Mouse (Mus musculus): ENCODE measurements around the gene Borcs8. TPM values are rescaled to one million over a fixed set of nuclear protein-coding genes. Genes with fewer than 3 reads are reported as not detected.

Borcs8 gene
- polyA plus RNA-seq (2014; fragmentation: Illumina TruSeq; extraction: RNeasy Lipid Tissue Mini Kit (QIAGEN cat#74804); ENCODE audit: low read depth, low replicate concordance) = 6.0 TPM

DNA sequence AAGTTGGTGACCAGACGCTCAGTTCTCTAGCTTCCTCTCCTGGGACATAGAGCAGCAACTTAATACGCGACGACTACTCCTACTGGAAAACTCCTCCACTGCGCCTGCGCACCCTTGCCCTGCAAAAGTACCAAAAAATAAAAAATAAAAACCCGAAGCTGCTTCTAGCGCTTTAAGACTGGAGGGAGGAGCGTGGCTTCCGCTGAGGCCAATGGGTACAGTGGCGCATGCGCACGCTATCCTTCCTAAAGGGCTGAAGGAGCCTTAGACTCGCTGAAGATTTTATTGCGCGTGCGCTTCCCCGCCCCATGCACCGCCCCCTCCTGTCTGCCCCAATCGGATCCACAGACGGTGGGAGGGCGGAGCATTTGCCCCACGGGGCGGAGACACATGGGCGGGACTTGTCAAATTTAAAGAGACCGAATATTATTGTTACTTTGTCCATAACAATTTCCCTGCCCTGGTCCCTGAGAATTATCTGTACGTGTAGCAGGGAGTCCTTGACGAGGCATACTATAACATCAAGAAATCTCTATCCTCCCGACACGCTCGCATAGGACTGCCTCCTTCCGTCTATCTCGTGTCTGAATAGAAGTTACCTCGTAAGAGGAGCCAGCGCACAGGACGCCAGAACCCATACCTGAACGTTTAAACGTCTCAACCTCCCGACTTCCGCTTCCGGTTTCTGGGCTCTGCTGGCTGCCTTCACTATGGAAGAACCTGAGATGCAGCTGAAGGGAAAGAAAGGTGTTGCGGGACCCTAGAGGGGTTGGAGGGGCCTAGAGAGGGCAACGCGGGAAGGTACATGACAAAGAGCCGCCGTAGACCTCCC is at the start of gene Borcs8, which contains the start of the genes Rfxank and Mef2b:
Gene Borcs8, plus strand, starts transcription at position 474 of the 832 bp plus-strand sequence.
Gene Rfxank, minus strand, starts transcription at position 129 of the 832 bp plus-strand sequence.
Gene Mef2b, plus strand, starts transcription at position 686 of the 832 bp plus-strand sequence.

DNA sequence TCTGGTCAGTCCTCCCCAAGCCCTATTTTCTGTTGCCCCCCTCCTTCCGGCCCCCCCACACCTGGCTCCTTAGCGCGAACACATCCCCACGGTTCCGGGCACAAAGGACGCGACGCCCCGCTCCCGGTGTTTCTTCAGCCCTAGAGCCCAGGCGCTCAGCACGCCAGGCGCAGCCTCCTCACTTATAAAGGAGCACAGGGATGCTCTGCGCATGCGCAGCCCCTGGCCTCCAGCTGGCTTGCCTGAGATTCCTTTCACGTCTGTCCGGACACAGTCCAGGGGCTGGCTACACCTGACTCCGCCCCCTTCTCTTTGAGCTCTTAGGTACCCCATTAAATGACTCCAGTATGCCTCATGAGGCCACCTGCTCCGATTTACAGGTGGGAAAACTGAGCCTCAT is 18.6 kb upstream of the Borcs8 start, which contains the start of gene Ncan:
Gene Ncan, minus strand, starts transcription at position 207 of the 400 bp plus-strand sequence.

DNA sequence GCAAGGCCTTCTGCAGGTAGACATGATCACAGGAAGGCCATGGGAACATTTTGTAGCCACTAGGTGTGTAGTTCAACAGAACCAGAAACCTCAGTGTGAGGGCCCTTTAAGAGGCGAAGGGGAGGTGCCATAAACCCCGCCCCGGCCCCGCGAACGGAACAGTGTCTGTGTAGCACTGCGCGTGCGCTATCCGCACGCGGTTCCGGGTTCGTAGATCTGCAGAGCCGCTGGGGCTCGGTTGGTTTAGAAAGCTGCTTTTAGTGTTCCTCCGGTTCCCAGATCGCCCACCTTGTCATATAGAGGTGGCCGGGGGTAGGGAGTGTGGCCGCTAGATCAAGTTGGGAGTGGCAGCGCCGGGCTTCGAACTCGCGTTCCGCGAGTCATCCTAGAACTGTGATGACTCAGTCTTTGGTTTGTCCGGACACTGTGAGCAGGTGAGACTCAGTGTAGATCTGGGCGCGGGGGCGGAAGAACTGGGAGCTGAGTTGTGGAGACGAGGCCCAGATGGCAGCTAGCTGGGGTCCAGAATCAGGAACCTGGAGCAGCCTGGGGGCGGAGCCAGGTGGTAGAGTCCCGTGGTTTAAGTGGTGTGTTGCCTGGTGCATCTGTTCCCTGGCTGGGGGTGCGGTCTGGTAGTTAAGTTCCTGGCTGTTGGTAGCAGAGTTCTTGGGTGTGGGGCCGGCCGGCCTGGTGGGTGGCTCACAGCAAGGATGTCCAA is 8.0 kb upstream of the Borcs8 start, which contains the start of gene Nr2c2ap:
Gene Nr2c2ap, plus strand, starts transcription at position 168 of the 718 bp plus-strand sequence.

DNA sequence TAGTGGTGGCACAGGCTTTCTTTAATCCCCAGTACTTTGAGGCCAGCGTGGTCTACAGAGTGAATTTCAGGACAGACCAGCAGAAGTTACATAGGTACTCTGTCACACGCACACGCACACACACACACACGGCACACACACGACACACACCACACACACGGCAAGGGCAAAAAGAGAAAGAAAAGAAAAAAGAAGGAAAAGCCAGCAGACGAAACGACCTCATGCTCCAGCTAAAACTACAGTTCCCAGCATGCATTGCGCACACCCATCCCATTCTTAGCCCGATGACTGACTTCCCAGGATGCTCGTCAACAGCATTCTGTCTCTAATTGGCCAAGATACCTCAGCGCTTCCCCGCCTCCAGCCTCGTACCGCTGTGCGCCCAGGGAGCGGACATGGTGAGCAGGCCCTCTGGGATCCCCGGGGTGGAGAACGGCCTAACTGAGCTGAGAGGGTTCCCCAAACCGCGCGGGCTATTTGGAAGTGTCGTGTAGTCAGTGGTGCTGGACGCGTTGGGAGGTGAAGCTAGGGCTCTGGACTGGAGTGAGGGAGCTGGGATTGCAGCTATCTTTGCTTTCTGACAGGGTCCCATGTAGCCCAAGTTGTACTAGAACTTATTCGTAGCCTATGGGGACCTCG is 32.9 kb downstream of the Borcs8 start, which contains the start of gene Tmem161a:
Gene Tmem161a, plus strand, starts transcription at position 314 of the 639 bp plus-strand sequence.

Other genes with a start within 250 kb of the Borcs8 start
- not detected for gene Tssk6, start 237.3 kb upstream of the Borcs8 start, polyA plus RNA-seq (2014; fragmentation: Illumina TruSeq; extraction: RNeasy Lipid Tissue Mini Kit (QIAGEN cat#74804); ENCODE audit: low read depth, low replicate concordance)
- not detected for gene Ndufa13, start 236.9 kb upstream of the Borcs8 start, polyA plus RNA-seq (2014; fragmentation: Illumina TruSeq; extraction: RNeasy Lipid Tissue Mini Kit (QIAGEN cat#74804); ENCODE audit: low read depth, low replicate concordance)
- gene Yjefn3, start 236.8 kb upstream of the Borcs8 start, polyA plus RNA-seq (2014; fragmentation: Illumina TruSeq; extraction: RNeasy Lipid Tissue Mini Kit (QIAGEN cat#74804); ENCODE audit: low read depth, low replicate concordance) = not detected
- 6.0 TPM for gene Gatad2a, start 143.1 kb upstream of the Borcs8 start, polyA plus RNA-seq (2014; fragmentation: Illumina TruSeq; extraction: RNeasy Lipid Tissue Mini Kit (QIAGEN cat#74804); ENCODE audit: low read depth, low replicate concordance)
- 17.8 TPM for gene Mau2, start 96.8 kb upstream of the Borcs8 start, polyA plus RNA-seq (2014; fragmentation: Illumina TruSeq; extraction: RNeasy Lipid Tissue Mini Kit (QIAGEN cat#74804); ENCODE audit: low read depth, low replicate concordance)
- gene Sugp1, start 96.7 kb upstream of the Borcs8 start, polyA plus RNA-seq (2014; fragmentation: Illumina TruSeq; extraction: RNeasy Lipid Tissue Mini Kit (QIAGEN cat#74804); ENCODE audit: low read depth, low replicate concordance) = 9.4 TPM
- gene Tm6sf2, start 66.6 kb upstream of the Borcs8 start, polyA plus RNA-seq (2014; fragmentation: Illumina TruSeq; extraction: RNeasy Lipid Tissue Mini Kit (QIAGEN cat#74804); ENCODE audit: low read depth, low replicate concordance) = 2.1 TPM
- not detected for gene Hapln4, start 56.0 kb upstream of the Borcs8 start, polyA plus RNA-seq (2014; fragmentation: Illumina TruSeq; extraction: RNeasy Lipid Tissue Mini Kit (QIAGEN cat#74804); ENCODE audit: low read depth, low replicate concordance)
- not detected for gene Ncan, start 18.6 kb upstream of the Borcs8 start, polyA plus RNA-seq (2014; fragmentation: Illumina TruSeq; extraction: RNeasy Lipid Tissue Mini Kit (QIAGEN cat#74804); ENCODE audit: low read depth, low replicate concordance)
- gene Nr2c2ap, start 8.2 kb upstream of the Borcs8 start, polyA plus RNA-seq (2014; fragmentation: Illumina TruSeq; extraction: RNeasy Lipid Tissue Mini Kit (QIAGEN cat#74804); ENCODE audit: low read depth, low replicate concordance) = 1.4 TPM
- 1.4 TPM for gene Rfxank, start 345 bp upstream of the Borcs8 start, polyA plus RNA-seq (2014; fragmentation: Illumina TruSeq; extraction: RNeasy Lipid Tissue Mini Kit (QIAGEN cat#74804); ENCODE audit: low read depth, low replicate concordance)
- gene Mef2b, start 212 bp downstream of the Borcs8 start, polyA plus RNA-seq (2014; fragmentation: Illumina TruSeq; extraction: RNeasy Lipid Tissue Mini Kit (QIAGEN cat#74804); ENCODE audit: low read depth, low replicate concordance) = not detected
- gene Tmem161a, start 32.9 kb downstream of the Borcs8 start, polyA plus RNA-seq (2014; fragmentation: Illumina TruSeq; extraction: RNeasy Lipid Tissue Mini Kit (QIAGEN cat#74804); ENCODE audit: low read depth, low replicate concordance) = 4.3 TPM
- gene Slc25a42, start 72.8 kb downstream of the Borcs8 start, polyA plus RNA-seq (2014; fragmentation: Illumina TruSeq; extraction: RNeasy Lipid Tissue Mini Kit (QIAGEN cat#74804); ENCODE audit: low read depth, low replicate concordance) = 2.3 TPM
- 7.2 TPM for gene Sugp2, start 94.7 kb downstream of the Borcs8 start, polyA plus RNA-seq (2014; fragmentation: Illumina TruSeq; extraction: RNeasy Lipid Tissue Mini Kit (QIAGEN cat#74804); ENCODE audit: low read depth, low replicate concordance)
- gene Armc6, start 95.0 kb downstream of the Borcs8 start, polyA plus RNA-seq (2014; fragmentation: Illumina TruSeq; extraction: RNeasy Lipid Tissue Mini Kit (QIAGEN cat#74804); ENCODE audit: low read depth, low replicate concordance) = 0.79 TPM
- not detected for gene Homer3, start 143.3 kb downstream of the Borcs8 start, polyA plus RNA-seq (2014; fragmentation: Illumina TruSeq; extraction: RNeasy Lipid Tissue Mini Kit (QIAGEN cat#74804); ENCODE audit: low read depth, low replicate concordance)
- gene Ddx49, start 163.0 kb downstream of the Borcs8 start, polyA plus RNA-seq (2014; fragmentation: Illumina TruSeq; extraction: RNeasy Lipid Tissue Mini Kit (QIAGEN cat#74804); ENCODE audit: low read depth, low replicate concordance) = 5.1 TPM
- gene Cope, start 163.0 kb downstream of the Borcs8 start, polyA plus RNA-seq (2014; fragmentation: Illumina TruSeq; extraction: RNeasy Lipid Tissue Mini Kit (QIAGEN cat#74804); ENCODE audit: low read depth, low replicate concordance) = 1.3 TPM
- gene Cers1, start 176.3 kb downstream of the Borcs8 start, polyA plus RNA-seq (2014; fragmentation: Illumina TruSeq; extraction: RNeasy Lipid Tissue Mini Kit (QIAGEN cat#74804); ENCODE audit: low read depth, low replicate concordance) = not detected
- not detected for gene Gdf1, start 190.3 kb downstream of the Borcs8 start, polyA plus RNA-seq (2014; fragmentation: Illumina TruSeq; extraction: RNeasy Lipid Tissue Mini Kit (QIAGEN cat#74804); ENCODE audit: low read depth, low replicate concordance)
- gene Upf1, start 213.8 kb downstream of the Borcs8 start, polyA plus RNA-seq (2014; fragmentation: Illumina TruSeq; extraction: RNeasy Lipid Tissue Mini Kit (QIAGEN cat#74804); ENCODE audit: low read depth, low replicate concordance) = 3.8 TPM
- not detected for gene Comp, start 234.1 kb downstream of the Borcs8 start, polyA plus RNA-seq (2014; fragmentation: Illumina TruSeq; extraction: RNeasy Lipid Tissue Mini Kit (QIAGEN cat#74804); ENCODE audit: low read depth, low replicate concordance)